Comparison of ENCODE assay signal across 24 mouse cellular contexts in the genomic region with DNA sequence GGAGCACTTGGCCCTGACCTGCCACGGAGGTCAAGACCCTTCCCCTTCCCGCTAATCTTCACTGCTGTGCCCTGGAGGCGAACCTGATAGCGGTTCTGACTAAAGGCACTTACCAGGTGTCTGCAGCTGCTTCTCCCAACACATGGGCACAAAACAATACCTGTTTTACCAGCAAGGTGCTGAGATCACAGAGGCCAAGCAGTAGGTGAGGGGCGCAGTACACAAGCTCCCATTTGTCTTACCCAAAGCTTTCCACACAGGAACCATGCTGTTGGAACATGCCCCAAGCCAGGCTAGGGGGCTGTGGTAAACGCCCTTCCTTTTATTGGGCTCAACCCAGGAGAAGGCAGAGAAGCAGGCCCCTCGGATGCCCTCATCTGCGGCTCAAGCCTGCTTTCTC. TPM values are rescaled to one million over a fixed set of nuclear protein-coding genes. Genes with fewer than 3 reads are reported as not detected.
DNase-seq lines count a peak whose midpoint lies in the region; ATAC-seq and TF ChIP-seq lines count a peak whose summit lies in the region.
"Had no signal": no experiment of that assay in that cellular context is flagged by ENCODE, and none has a peak within 500 bp of the region (broad histone marks: within the 10 kb centered on the region; RNA-seq: fewer than 3 reads in every experiment).

No protein-coding gene starts in this region.

- no peak for TF ChIP-seq CTCF in hindbrain, postnatal 0 days (IDR thresholded peaks at IDR 0.05; ENCODE audit: low read depth)

- peak; percentile 26 to 32 for DNase-seq in cerebellum, postnatal 25 days
- no peak for DNase-seq in cerebellum, adult 8-10 months
- DNase-seq in hindbrain, postnatal 0 days (ENCODE audit: low spot score) = no peak
- DNase-seq in testis, postnatal 10 days (ENCODE audit: low spot score) = peak; percentile 40
- DNase-seq in testis, postnatal 14 days (ENCODE audit: low spot score) = no peak
- DNase-seq: adrenal gland, adult 8-10 months; adrenal gland, postnatal 36 days; B cell, adult 2 months; cerebellum, postnatal 36 days; gastrocnemius, postnatal 36 days; heart, adult 11 months; heart, postnatal 36 days; kidney, adult 11 months had no signal

- H3K36me3 ChIP-seq in hindbrain, embryonic 12.5 days = no peaks in the 10 kb centered on the region
- H3K36me3 ChIP-seq in hindbrain, postnatal 0 days (ENCODE audit: insufficient read depth, low read length) = no peaks in the 10 kb centered on the region
- H3K36me3 ChIP-seq: embryonic facial prominence, embryonic 10.5 days; forebrain, embryonic 15.5 days; G1E; heart, embryonic 13.5 days; hindbrain, embryonic 15.5 days had no signal

- no peak overlapping the region for H3K4me3 ChIP-seq in hindbrain, embryonic 12.5 days
- no peak overlapping the region for H3K4me3 ChIP-seq in hindbrain, postnatal 0 days (ENCODE audit: low read length)
- H3K4me3 ChIP-seq: embryonic facial prominence, embryonic 10.5 days; forebrain, embryonic 15.5 days; heart, embryonic 13.5 days; hindbrain, embryonic 15.5 days had no signal

- H3K27me3 ChIP-seq in hindbrain, embryonic 12.5 days = peaks cover 50% of the 10 kb centered on the region
- H3K27me3 ChIP-seq in hindbrain, postnatal 0 days (ENCODE audit: insufficient read depth, low read length) = peaks cover 14% of the 10 kb centered on the region; the same call in 1 of the 2 replicates

- H3K9ac ChIP-seq in hindbrain, embryonic 12.5 days = peak overlapping the region; percentile 13; the same call in 1 of the 2 replicates
- no peak overlapping the region for H3K9ac ChIP-seq in hindbrain, postnatal 0 days (replicated peaks; ENCODE audit: low read length)
- H3K9ac ChIP-seq: forebrain, embryonic 15.5 days; heart, embryonic 13.5 days; hindbrain, embryonic 15.5 days had no signal

- peaks cover 53% of the 10 kb centered on the region for H3K4me1 ChIP-seq in hindbrain, embryonic 12.5 days
- peaks cover 7% of the 10 kb centered on the region; the same call in 1 of the 2 replicates for H3K4me1 ChIP-seq in hindbrain, postnatal 0 days (ENCODE audit: insufficient read depth, low read length)

- H3K27ac ChIP-seq in hindbrain, embryonic 12.5 days = no peak overlapping the region
- H3K27ac ChIP-seq in hindbrain, postnatal 0 days = no peak overlapping the region
- H3K27ac ChIP-seq: embryonic facial prominence, embryonic 10.5 days; forebrain, embryonic 15.5 days; heart, embryonic 13.5 days; hindbrain, embryonic 15.5 days had no signal

- H3K4me2 ChIP-seq in hindbrain, embryonic 12.5 days (replicated peaks) = no peak overlapping the region
- no peak overlapping the region for H3K4me2 ChIP-seq in hindbrain, postnatal 0 days (ENCODE audit: low read depth, low read length)
- H3K4me2 ChIP-seq: forebrain, embryonic 15.5 days; heart, embryonic 13.5 days; hindbrain, embryonic 15.5 days had no signal

- 53% methylated on average over 8 of the region's 8 CpGs for WGBS in hindbrain, embryonic 12.5 days
- WGBS in hindbrain, postnatal 0 days = 64% methylated on average over 8 of the region's 8 CpGs

- no peak for ATAC-seq in hindbrain, embryonic 12.5 days (ENCODE audit: low FRiP score)
- no peak for ATAC-seq in hindbrain, postnatal 0 days
- ATAC-seq: CD4-positive, CD25-positive, alpha-beta regulatory T cell, adult 4 months had no signal

- no peaks in the 10 kb centered on the region for H3K9me3 ChIP-seq in hindbrain, embryonic 12.5 days (replicated peaks)
- no peaks in the 10 kb centered on the region for H3K9me3 ChIP-seq in hindbrain, postnatal 0 days (ENCODE audit: low read length)
- H3K9me3 ChIP-seq: embryonic facial prominence, embryonic 10.5 days; forebrain, embryonic 15.5 days; G1E; heart, embryonic 13.5 days; hindbrain, embryonic 15.5 days had no signal

RNA-seq across cellular contexts. Expression of gene Aqp6, which starts 3.6 kb away (rescaled TPM):
- polyA plus RNA-seq in hindbrain, embryonic 12.5 days (2016; fragmentation: Nextera tagmentation; extraction: Ambion mirVana) = 1.3 and 2.8 TPM in 2 replicates
- 0.14 and 0.26 TPM in 2 replicates for total RNA-seq in hindbrain, postnatal 0 days (2014; rRNA removed)
- polyA plus RNA-seq in hindbrain, postnatal 0 days (2015; fragmentation: Nextera tagmentation; extraction: Ambion mirVana) = 0.33 and 0.50 TPM in 2 replicates
- total RNA-seq: adrenal gland, adult 8-10 months; adrenal gland, postnatal 36 days; G1E; gastrocnemius, adult 8-10 months; gastrocnemius, postnatal 36 days; heart, postnatal 36 days had no signal
- polyA plus RNA-seq: CD4-positive, CD25-positive, alpha-beta regulatory T cell, adult 4 months; embryonic facial prominence, embryonic 10.5 days; embryonic facial prominence, embryonic 14.5 days; forebrain, embryonic 15.5 days; G1E; heart, embryonic 13.5 days; heart, postnatal 0 days; intestine, embryonic 14.5 days had no signal

RNA-seq across cellular contexts. Expression of gene Aqp5, which starts 7.0 kb away (rescaled TPM):
- polyA plus RNA-seq in hindbrain, embryonic 12.5 days (2016; fragmentation: Nextera tagmentation; extraction: Ambion mirVana) = 2.4 and 2.7 TPM in 2 replicates
- 3.8 and 5.5 TPM in 2 replicates for total RNA-seq in hindbrain, postnatal 0 days (2014; rRNA removed)
- 1.1 TPM in 2 replicates for polyA plus RNA-seq in hindbrain, postnatal 0 days (2015; fragmentation: Nextera tagmentation; extraction: Ambion mirVana)
- total RNA-seq: gastrocnemius, adult 8-10 months; gastrocnemius, postnatal 36 days; heart, postnatal 36 days had no signal
- polyA plus RNA-seq: CD4-positive, CD25-positive, alpha-beta regulatory T cell, adult 4 months; embryonic facial prominence, embryonic 10.5 days; forebrain, embryonic 15.5 days; G1E had no signal

RNA-seq across cellular contexts. Expression of gene Aqp2, which starts 18.7 kb away (rescaled TPM):
- polyA plus RNA-seq in hindbrain, embryonic 12.5 days (2016; fragmentation: Nextera tagmentation; extraction: Ambion mirVana) = not detected in 2 replicates
- not detected in 2 replicates for total RNA-seq in hindbrain, postnatal 0 days (2014; rRNA removed)
- polyA plus RNA-seq in hindbrain, postnatal 0 days (2015; fragmentation: Nextera tagmentation; extraction: Ambion mirVana) = 0.10 TPM in 1 of 2 replicates, not detected in the other
- total RNA-seq: gastrocnemius, adult 8-10 months; gastrocnemius, postnatal 36 days; heart, postnatal 36 days had no signal
- polyA plus RNA-seq: CD4-positive, CD25-positive, alpha-beta regulatory T cell, adult 4 months; embryonic facial prominence, embryonic 10.5 days; forebrain, embryonic 15.5 days; G1E; heart, embryonic 13.5 days; heart, postnatal 0 days; hindbrain, embryonic 15.5 days; intestine, embryonic 14.5 days had no signal

RNA-seq across cellular contexts. Expression of gene Racgap1, which starts 53.9 kb away (rescaled TPM):
- 177 and 185 TPM in 2 replicates for polyA plus RNA-seq in hindbrain, embryonic 12.5 days (2016; fragmentation: Nextera tagmentation; extraction: Ambion mirVana)
- total RNA-seq in hindbrain, postnatal 0 days (2014; rRNA removed) = 46.4 and 49.1 TPM in 2 replicates
- 49.7 and 52.0 TPM in 2 replicates for polyA plus RNA-seq in hindbrain, postnatal 0 days (2015; fragmentation: Nextera tagmentation; extraction: Ambion mirVana)

Comparison
In these comparisons a context has a peak if more than half of its experiments do, and no peak if none do; other contexts are left out.
1. DNase-seq: peak in cerebellum, postnatal 25 days (2 of 2) and testis, postnatal 10 days (single experiment); none in cerebellum, adult 8-10 months (single experiment), hindbrain, postnatal 0 days (single experiment) and testis, postnatal 14 days (single experiment).